In genomic region chr3:98153460-98153859, GRCm38 (mm10) we compare ENCODE assay signal across 26 mouse cellular contexts. TPM values are rescaled to one million over a fixed set of nuclear protein-coding genes. Genes with fewer than 3 reads are reported as not detected.
"Had no signal": no experiment of that assay in that cellular context is flagged by ENCODE, and none has a peak within 500 bp of the region (broad histone marks: within the 10 kb centered on the region; RNA-seq: fewer than 3 reads in every experiment).

No protein-coding gene starts in this region.

- H3K4me3 ChIP-seq: lung, embryonic 15.5 days; megakaryocyte, embryonic 14.5 days; midbrain, embryonic 13.5 days; midbrain, embryonic 15.5 days; neural tube, embryonic 12.5 days had no signal

- ATAC-seq: lung, postnatal 0 days; midbrain, embryonic 13.5 days; midbrain, embryonic 15.5 days had no signal

- H3K4me2 ChIP-seq: lung, embryonic 15.5 days; midbrain, embryonic 11.5 days; midbrain, embryonic 13.5 days; midbrain, embryonic 15.5 days; neural tube, embryonic 12.5 days had no signal

- H3K4me1 ChIP-seq: lung, embryonic 15.5 days; midbrain, embryonic 13.5 days; midbrain, embryonic 15.5 days; neural tube, embryonic 12.5 days had no signal

- H3K9me3 ChIP-seq: lung, embryonic 15.5 days; megakaryocyte, embryonic 14.5 days; midbrain, embryonic 13.5 days; midbrain, embryonic 15.5 days; neural tube, embryonic 12.5 days had no signal

- H3K27ac ChIP-seq: lung, embryonic 15.5 days; macrophage; midbrain, embryonic 13.5 days; midbrain, embryonic 15.5 days; neural tube, embryonic 12.5 days had no signal

- DNase-seq: lung, adult 2 months; lung, postnatal 14 days; lung, postnatal 36 days; retina, postnatal 1 day; right cerebral cortex, adult 18-20 months; right cerebral cortex, postnatal 25 days; right cerebral cortex, postnatal 4 days; spleen, adult 18-20 months; thymus, adult 18-20 months; thymus, postnatal 14 days; thymus, postnatal 36 days had no signal

- H3K27me3 ChIP-seq: lung, embryonic 15.5 days; megakaryocyte, embryonic 14.5 days; midbrain, embryonic 13.5 days; midbrain, embryonic 15.5 days; neural tube, embryonic 12.5 days had no signal

- H3K9ac ChIP-seq: lung, embryonic 15.5 days; midbrain, embryonic 13.5 days; midbrain, embryonic 15.5 days; neural tube, embryonic 12.5 days had no signal

- H3K36me3 ChIP-seq: midbrain, embryonic 15.5 days had no signal

RNA-seq across cellular contexts. Expression of gene Adam30, which starts 7.0 kb away (rescaled TPM):
- total RNA-seq: midbrain, postnatal 0 days had no signal
- polyA plus RNA-seq: liver, embryonic 16.5 days; lung, adult 2 months; lung, embryonic 15.5 days; lung, postnatal 0 days; macrophage; midbrain, embryonic 11.5 days; midbrain, embryonic 13.5 days; midbrain, embryonic 15.5 days; midbrain, postnatal 0 days; neural tube, embryonic 12.5 days; neural tube, embryonic 14.5 days; small intestine, adult 2 months; stomach, embryonic 14.5 days; stomach, embryonic 16.5 days; thymus, postnatal 0 days had no signal
